Mouse (Mus musculus) kidney, postnatal 0 days (tissue): Measurements from ENCODE around the gene Gm44805. TPM values are rescaled to one million over a fixed set of nuclear protein-coding genes. Genes with fewer than 3 reads are reported as not detected.
A peak's percentile ranks its signal among the peaks of the same experiment; 100 is the strongest.

Source experiments
- ATAC-seq: fragments of 200-750 bp; cut with Nextera tagmentation; replicated peaks from 2 replicates; pipeline ENCODE4 v1.8.0; 2017; ENCODE audit warnings: low read depth, moderate number of reproducible peaks, moderate TSS enrichment, moderate library complexity; ENCODE audit not compliant: low FRiP score
- DNase-seq: peaks from one replicate; pipeline ENCODE4 v3.0.0-alpha.2; 2016; ENCODE audit warnings: low spot score
- H3K27ac ChIP-seq: fragments of 300-500 bp; sonication (generic); 2 replicates; pipeline ENCODE4 v1.5.1; 2014; ENCODE audit warnings: mild to moderate bottlenecking
- H3K27me3 ChIP-seq: fragments of 300-500 bp; sonication (generic); 2 replicates; pipeline ENCODE4 v1.6.1; 2014; ENCODE audit warnings: low read length, mixed read lengths; ENCODE audit not compliant: insufficient read depth
- H3K36me3 ChIP-seq: fragments of 300-500 bp; sonication (generic); 2 replicates; pipeline ENCODE4 v1.6.1; 2014; ENCODE audit warnings: low read length, mixed read lengths; ENCODE audit not compliant: insufficient read depth
- H3K4me1 ChIP-seq: fragments of 300-500 bp; sonication (generic); replicated peaks from 2 replicates; pipeline ENCODE4 v1.6.1; 2014; ENCODE audit warnings: antibody characterized with exemption, low read length, mixed read lengths; ENCODE audit not compliant: insufficient read depth
- H3K4me2 ChIP-seq: fragments of 300-500 bp; sonication (generic); 2 replicates; pipeline ENCODE4 v1.6.1; 2014; ENCODE audit warnings: mild to moderate bottlenecking, low read length, moderate library complexity, mixed read lengths
- H3K4me3 ChIP-seq: fragments of 300-500 bp; sonication (generic); replicated peaks from 2 replicates; pipeline ENCODE4 v1.5.1; 2014; ENCODE audit warnings: low read depth, low read length
- H3K9ac ChIP-seq: fragments of 300-500 bp; sonication (generic); 2 replicates; pipeline ENCODE4 v1.6.1; 2014; ENCODE audit warnings: low read depth, low read length
- H3K9me3 ChIP-seq: fragments of 300-500 bp; sonication (generic); replicated peaks from 2 replicates; pipeline ENCODE4 v1.6.1; 2016; ENCODE audit warnings: low read length, inconsistent platforms, mixed read lengths
- CTCF ChIP-seq: IDR thresholded peaks from 2 replicates; pipeline ENCODE4 v1.5.1; 2016; ENCODE audit warnings: antibody characterized with exemption, low read depth, mild to moderate bottlenecking, moderate library complexity
- WGBS: fragments of 180-500 bp; shearing (Covaris S2); extraction: QIAGEN DNeasy Blood & Tissue Kit; methylation state at CpG from one replicate; pipeline ENCODE4 v1.1.7; 2014; 5-methylcytosine and 5-hydroxymethylcytosine counted together
- polyA plus RNA-seq: library from polyadenylated mRNA; unstranded; fragments of >200 nt; fragmentation: Nextera tagmentation; extraction: Ambion mirVana; gene quantifications from 2 replicates; pipeline ENCODE4 v1.2.1, GENCODE M21; 2015

Gm44805 gene
- polyA plus RNA-seq, 1 experiment from 2014 or later, result 0.79 TPM

DNA sequence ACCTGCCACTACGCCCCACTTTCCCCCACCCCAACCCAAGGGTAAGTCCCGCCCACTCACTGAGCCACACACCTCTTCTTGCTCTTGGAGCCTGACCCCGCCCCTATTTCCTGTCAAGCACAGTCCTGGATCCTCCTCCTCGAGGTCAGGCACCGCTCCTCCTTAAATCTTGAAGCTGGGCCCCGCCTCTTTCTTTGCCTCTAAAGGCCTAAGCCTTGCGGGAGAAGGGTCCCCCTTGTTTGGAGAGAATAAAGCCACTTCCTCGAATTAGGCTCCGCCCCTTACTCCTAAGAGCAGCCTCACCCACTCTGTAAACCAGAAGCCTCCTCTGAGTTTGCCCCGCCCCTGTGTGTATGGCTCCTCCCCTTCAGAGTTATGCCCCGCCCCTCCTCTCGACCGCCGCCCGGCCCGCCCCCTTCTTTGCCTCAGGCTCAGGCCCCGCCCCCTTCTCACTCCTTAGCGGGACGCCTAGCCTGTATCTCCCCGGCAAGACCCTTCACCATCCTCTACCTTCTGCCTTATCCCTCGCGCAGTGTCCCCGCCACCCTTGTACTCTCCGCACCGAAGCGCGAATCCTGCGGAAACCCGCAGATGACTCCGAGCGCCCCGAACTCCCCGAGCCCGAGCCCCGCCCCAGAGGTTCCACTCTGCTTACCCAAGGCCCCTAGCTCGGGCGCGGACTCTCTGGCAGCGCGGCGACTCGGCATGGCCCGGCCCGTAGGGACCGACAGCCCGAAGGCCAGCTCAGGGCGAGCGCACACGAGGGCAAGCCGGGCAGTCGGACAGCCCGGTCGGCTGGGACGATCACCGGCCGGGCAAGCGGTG lies 52.5 kb downstream of the Gm44805 start:
- H3K27me3 ChIP-seq, result no peaks in the 10 kb centered on the region
- H3K9ac ChIP-seq, result peak overlapping the region; percentile 67
- ATAC-seq, result peak; percentile 91
- no peak for TF ChIP-seq CTCF
- under 1% methylated on average over 57 of the region's 57 CpGs for WGBS
- H3K36me3 ChIP-seq, result peaks cover 16% of the 10 kb centered on the region
- peak overlapping the region; percentile 99 for H3K4me2 ChIP-seq
- H3K27ac ChIP-seq, result peak overlapping the region; percentile 94
- H3K4me3 ChIP-seq, result peak overlapping the region; percentile 84
- H3K9me3 ChIP-seq, result no peaks in the 10 kb centered on the region
- no peaks in the 10 kb centered on the region for H3K4me1 ChIP-seq
- DNase-seq, result peak; percentile 100

DNA sequence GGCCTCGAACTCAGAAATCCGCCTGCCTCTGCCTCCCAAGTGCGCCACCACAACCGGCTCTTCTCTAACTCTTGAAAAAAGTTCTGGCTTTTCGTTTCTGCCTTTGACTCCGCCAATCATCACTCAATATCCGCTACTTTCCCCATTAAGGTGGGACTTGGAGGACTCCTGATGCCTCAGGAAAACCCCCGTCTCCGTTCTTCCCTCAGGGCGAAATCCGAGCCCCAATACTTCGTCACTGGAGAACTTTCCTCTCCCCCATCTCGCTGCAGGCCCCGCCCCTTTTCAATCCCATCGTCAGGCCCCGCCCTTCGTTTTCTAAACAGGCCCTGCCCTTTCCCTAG lies 53.1 kb downstream of the Gm44805 start:
- Histone ChIP-seq H3K4me3 (peak overlapping the region; percentile 84), H3K27me3 (no peaks in the 10 kb centered on the region), H3K9me3 (no peaks in the 10 kb centered on the region), H3K4me2 (peak overlapping the region; percentile 99), H3K4me1 (no peaks in the 10 kb centered on the region), H3K36me3 (peaks cover 11% of the 10 kb centered on the region), H3K9ac (0 out of 2 replicates have a peak overlapping the region, but pooled peaks have one; percentile 1), H3K27ac (peak overlapping the region; percentile 94)
- DNase-seq (no peak), ATAC-seq (no peak)
- 15% methylated on average over 17 of the region's 17 CpGs for WGBS
- TF ChIP-seq CTCF, result no peak

DNA sequence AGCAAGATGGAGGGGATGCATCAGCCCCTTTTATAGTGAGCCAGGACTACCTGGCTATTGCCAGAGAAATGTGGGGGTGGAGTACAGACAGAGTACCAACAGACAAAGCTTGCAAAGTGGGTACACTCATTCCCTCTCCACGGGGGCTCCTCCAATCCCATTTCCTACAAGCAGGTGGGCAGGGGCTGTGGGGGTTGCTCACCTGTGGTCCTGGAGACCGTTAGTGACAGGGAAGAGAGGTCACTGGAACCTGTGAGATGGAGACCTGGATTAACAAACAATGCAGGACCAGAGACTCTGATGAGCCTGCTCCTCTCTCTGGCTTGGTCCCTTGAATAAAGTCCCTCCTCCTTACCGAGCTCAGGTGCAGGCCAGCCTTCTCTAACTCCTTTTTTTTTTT lies 53.5 kb downstream of the Gm44805 start:
- Histone ChIP-seq H3K9me3 (no peaks in the 10 kb centered on the region), H3K27ac (no peak overlapping the region; the same call in 1 of the 2 replicates)

DNA sequence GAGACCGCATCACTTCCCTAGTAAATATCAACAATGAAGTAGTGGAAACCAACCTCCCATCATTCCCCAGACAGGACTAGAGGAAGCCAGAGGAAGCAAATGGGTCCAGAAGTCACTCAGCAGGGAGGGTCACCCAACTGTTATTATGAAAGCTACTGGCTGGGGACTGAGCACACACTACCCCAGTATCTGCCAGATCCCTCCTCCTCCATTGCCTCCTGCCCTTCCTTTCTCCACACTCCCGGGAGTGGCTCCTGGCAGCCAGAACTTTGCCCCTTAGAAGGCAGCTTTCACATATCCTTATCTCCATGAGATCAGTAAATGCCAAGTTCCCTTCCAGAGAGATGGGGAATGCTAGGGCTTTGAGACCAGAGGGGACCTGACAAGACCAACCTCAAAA lies 57.8 kb downstream of the Gm44805 start:
- TF ChIP-seq CTCF, result no peak
- Histone ChIP-seq H3K9me3 (no peaks in the 10 kb centered on the region), H3K4me2 (no peak overlapping the region), H3K27me3 (no peaks in the 10 kb centered on the region), H3K9ac (no peak overlapping the region), H3K36me3 (no peaks in the 10 kb centered on the region), H3K4me1 (no peaks in the 10 kb centered on the region), H3K27ac (no peak overlapping the region), H3K4me3 (no peak overlapping the region)
- ATAC-seq (no peak), DNase-seq (no peak)
- 76% methylated on average over 2 of the region's 2 CpGs for WGBS

More for the DNA sequence above, 53.5 kb downstream of the Gm44805 start:
- no peaks in the 10 kb centered on the region for H3K27me3 ChIP-seq
- H3K4me1 ChIP-seq, result no peaks in the 10 kb centered on the region
- no peak for ATAC-seq
- H3K4me3 ChIP-seq, result peak overlapping the region; percentile 84; the same call in 1 of the 2 replicates
- peaks cover 6% of the 10 kb centered on the region for H3K36me3 ChIP-seq
- DNase-seq, result no peak
- H3K4me2 ChIP-seq, result peak overlapping the region; percentile 99
- no peak for TF ChIP-seq CTCF
- H3K9ac ChIP-seq, result no peak overlapping the region
- WGBS, result 65% methylated on average over 3 of the region's 3 CpGs

DNA sequence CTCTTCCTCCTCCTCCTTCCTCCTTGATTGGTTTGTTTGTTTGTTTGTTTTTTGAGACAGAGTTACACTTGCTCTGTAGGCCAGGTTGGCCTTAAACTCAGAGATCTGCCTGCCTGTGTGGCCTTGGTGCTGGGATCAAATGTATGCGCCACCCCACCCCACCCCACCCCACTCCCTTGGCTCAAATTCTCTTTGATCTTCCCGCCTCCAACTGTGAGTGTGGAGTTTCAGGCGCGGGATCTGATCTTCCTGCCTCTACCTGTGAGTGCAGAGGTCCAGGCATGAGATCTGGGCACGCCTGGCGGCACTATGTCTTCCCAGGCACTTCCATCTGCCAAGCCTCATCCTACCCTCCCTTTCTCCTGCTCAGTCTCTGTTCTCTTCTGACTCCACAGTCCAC lies 59.0 kb downstream of the Gm44805 start:
- DNase-seq, result no peak
- H3K27me3 ChIP-seq, result no peaks in the 10 kb centered on the region

More for the DNA sequence above, 59.0 kb downstream of the Gm44805 start:
- Histone ChIP-seq H3K4me1 (no peaks in the 10 kb centered on the region), H3K4me2 (no peak overlapping the region), H3K9ac (no peak overlapping the region), H3K27ac (no peak overlapping the region), H3K9me3 (no peaks in the 10 kb centered on the region), H3K4me3 (no peak overlapping the region), H3K36me3 (no peaks in the 10 kb centered on the region)
- 36% methylated on average over 6 of the region's 6 CpGs for WGBS
- TF ChIP-seq CTCF, result no peak
- ATAC-seq, result no peak

Other genes starting within 250 kb of the Gm44805 start
- 6.6 and 7.9 TPM in 2 replicates for gene Mark4, start 222.6 kb downstream of the Gm44805 start, polyA plus RNA-seq
- 6.7 and 8.0 TPM in 2 replicates for gene Exoc3l2, start 218.1 kb downstream of the Gm44805 start, polyA plus RNA-seq
- gene Bloc1s3, start 173.1 kb downstream of the Gm44805 start, polyA plus RNA-seq, result 2.7 and 3.0 TPM in 2 replicates
- 88.5 and 91.7 TPM in 2 replicates for gene Trappc6a, start 173.0 kb downstream of the Gm44805 start, polyA plus RNA-seq
- not detected in 2 replicates for gene Nkpd1, start 163.6 kb downstream of the Gm44805 start, polyA plus RNA-seq
- gene Ppp1r37, start 118.3 kb downstream of the Gm44805 start, polyA plus RNA-seq, result 15.3 and 17.1 TPM in 2 replicates
- 0.17 and 0.34 TPM in 2 replicates for gene Zfp296, start 104.1 kb downstream of the Gm44805 start, polyA plus RNA-seq
- 164 and 167 TPM in 2 replicates for gene Gemin7, start 103.8 kb downstream of the Gm44805 start, polyA plus RNA-seq
- gene Clasrp, start 76.9 kb downstream of the Gm44805 start, polyA plus RNA-seq, result 33.5 and 35.1 TPM in 2 replicates
- 9.3 and 10.6 TPM in 2 replicates for gene Relb, start 52.0 kb downstream of the Gm44805 start, polyA plus RNA-seq
- 96.9 and 97.8 TPM in 2 replicates for gene Clptm1, start 16.4 kb downstream of the Gm44805 start, polyA plus RNA-seq
- gene Apoc2, start 3.5 kb downstream of the Gm44805 start, polyA plus RNA-seq, result 1.8 and 2.4 TPM in 2 replicates
- 0.26 and 0.60 TPM in 2 replicates for gene Apoc4, start 56 bp upstream of the Gm44805 start, polyA plus RNA-seq
- 37.1 and 48.4 TPM in 2 replicates for gene Apoc1, start 11.2 kb upstream of the Gm44805 start, polyA plus RNA-seq
- 511 and 585 TPM in 2 replicates for gene Apoe, start 17.8 kb upstream of the Gm44805 start, polyA plus RNA-seq
- 163 and 167 TPM in 2 replicates for gene Tomm40, start 34.0 kb upstream of the Gm44805 start, polyA plus RNA-seq
- 112 and 114 TPM in 2 replicates for gene Nectin2, start 69.1 kb upstream of the Gm44805 start, polyA plus RNA-seq
- 378 and 394 TPM in 2 replicates for gene Bcam, start 89.6 kb upstream of the Gm44805 start, polyA plus RNA-seq
- gene Cblc, start 115.4 kb upstream of the Gm44805 start, polyA plus RNA-seq, result 14.6 and 16.9 TPM in 2 replicates
- 3.5 and 3.8 TPM in 2 replicates for gene Bcl3, start 141.3 kb upstream of the Gm44805 start, polyA plus RNA-seq
- gene Gm19345, start 170.6 kb upstream of the Gm44805 start, polyA plus RNA-seq, result not detected in 2 replicates
- gene Ceacam16, start 179.9 kb upstream of the Gm44805 start, polyA plus RNA-seq, result not detected in 2 replicates
- 0.08 and 0.13 TPM in 2 replicates for gene Ceacam19, start 206.5 kb upstream of the Gm44805 start, polyA plus RNA-seq
- 7.3 and 7.8 TPM in 2 replicates for gene Pvr, start 239.7 kb upstream of the Gm44805 start, polyA plus RNA-seq